Mouse (Mus musculus): ENCODE data around the gene Ppil6. TPM values are rescaled to one million over a fixed set of nuclear protein-coding genes. Genes with fewer than 3 reads are reported as not detected.

Ppil6 gene
- polyA plus RNA-seq, 1 experiment from 2014 or later, result 3.3 TPM

- peak within 1 kb of the TSS; percentile 56 for H3K9ac ChIP-seq (ENCODE audit: low read depth, low read length)
- H3K9me3 ChIP-seq (replicated peaks; ENCODE audit: low read length), result no peaks in the 10 kb centered on the region
- WGBS, result under 1% methylated on average over 35 of the region's 35 CpGs
- ATAC-seq (replicated peaks; ENCODE audit: low FRiP score, low read depth) (peak; percentile 65), DNase-seq (ENCODE audit: low spot score) (peak; percentile 70)
- no peak for TF ChIP-seq CTCF (IDR thresholded peaks at IDR 0.05; ENCODE audit: low read depth)
- peak within 1 kb of the TSS; percentile 72 for H3K4me2 ChIP-seq (ENCODE audit: low read length)
- peak within 1 kb of the TSS; percentile 54 for H3K4me3 ChIP-seq (replicated peaks; ENCODE audit: low read depth, low read length)
- H3K27me3 ChIP-seq (ENCODE audit: insufficient read depth, low read length), result no peaks in the 10 kb centered on the region
- peaks cover 9% of the 10 kb centered on the region for H3K4me1 ChIP-seq (replicated peaks; ENCODE audit: insufficient read depth, low read length)
- no peaks in the 10 kb centered on the region for H3K36me3 ChIP-seq (ENCODE audit: insufficient read depth, low read length)
- H3K27ac ChIP-seq, result peak within 1 kb of the TSS; percentile 73
These were observed 13.8 kb upstream of the Ppil6 start, which contains the start of gene Mical1 for GRCm38 (mm10) chr10:41476171-41477017. Gene Mical1 (plus strand): TSS chr10:41476314.

GRCm38 (mm10) chr10:41477018-41477277, 13.3 kb upstream of the Ppil6 start:
- H3K4me3 ChIP-seq (replicated peaks; ENCODE audit: low read depth, low read length), result peak overlapping the region; percentile 54
- H3K4me1 ChIP-seq (replicated peaks; ENCODE audit: insufficient read depth, low read length), result peaks cover 9% of the 10 kb centered on the region

GRCm38 (mm10) chr10:41477278-41478181, 12.7 kb upstream of the Ppil6 start:
- no peak for TF ChIP-seq CTCF (IDR thresholded peaks at IDR 0.05; ENCODE audit: low read depth)
- Histone ChIP-seq H3K9me3 (replicated peaks; ENCODE audit: low read length) (no peaks in the 10 kb centered on the region), H3K9ac (ENCODE audit: low read depth, low read length) (peak overlapping the region; percentile 56; the same call in 1 of the 2 replicates), H3K4me1 (replicated peaks; ENCODE audit: insufficient read depth, low read length) (peaks cover 9% of the 10 kb centered on the region), H3K36me3 (ENCODE audit: insufficient read depth, low read length) (no peaks in the 10 kb centered on the region), H3K27ac (peak overlapping the region; percentile 73), H3K4me3 (replicated peaks; ENCODE audit: low read depth, low read length) (peak overlapping the region; percentile 54), H3K27me3 (ENCODE audit: insufficient read depth, low read length) (no peaks in the 10 kb centered on the region), H3K4me2 (ENCODE audit: low read length) (peak overlapping the region; percentile 72)
- WGBS, result 5% methylated on average over 20 of the region's 20 CpGs
- DNase-seq (ENCODE audit: low spot score) (peak; percentile 93), ATAC-seq (replicated peaks; ENCODE audit: low FRiP score, low read depth) (peak; percentile 73)

More at GRCm38 (mm10) chr10:41477018-41477277, 13.3 kb upstream of the Ppil6 start:
- Histone ChIP-seq H3K9me3 (replicated peaks; ENCODE audit: low read length) (no peaks in the 10 kb centered on the region), H3K4me2 (ENCODE audit: low read length) (peak overlapping the region; percentile 72), H3K27ac (peak overlapping the region; percentile 73), H3K27me3 (ENCODE audit: insufficient read depth, low read length) (no peaks in the 10 kb centered on the region), H3K36me3 (ENCODE audit: insufficient read depth, low read length) (no peaks in the 10 kb centered on the region), H3K9ac (ENCODE audit: low read depth, low read length) (peak overlapping the region; percentile 56)
- DNase-seq (ENCODE audit: low spot score) (peak; percentile 58), ATAC-seq (replicated peaks; ENCODE audit: low FRiP score, low read depth) (no peak)
- WGBS, result 1% methylated on average over 9 of the region's 9 CpGs
- no peak for TF ChIP-seq CTCF (IDR thresholded peaks at IDR 0.05; ENCODE audit: low read depth)

- WGBS, result 87% methylated on average over 3 of the region's 3 CpGs
- Histone ChIP-seq H3K27ac (no peak overlapping the region), H3K9ac (ENCODE audit: low read depth, low read length) (no peak overlapping the region), H3K27me3 (ENCODE audit: insufficient read depth, low read length) (no peaks in the 10 kb centered on the region), H3K9me3 (replicated peaks; ENCODE audit: low read length) (no peaks in the 10 kb centered on the region), H3K4me3 (replicated peaks; ENCODE audit: low read depth, low read length) (no peak overlapping the region), H3K4me1 (replicated peaks; ENCODE audit: insufficient read depth, low read length) (peaks cover 9% of the 10 kb centered on the region), H3K36me3 (ENCODE audit: insufficient read depth, low read length) (peaks cover 12% of the 10 kb centered on the region; the same call in 1 of the 2 replicates), H3K4me2 (ENCODE audit: low read length) (no peak overlapping the region)
- DNase-seq (ENCODE audit: low spot score) (no peak), ATAC-seq (replicated peaks; ENCODE audit: low FRiP score, low read depth) (no peak)
- no peak for TF ChIP-seq CTCF (IDR thresholded peaks at IDR 0.05; ENCODE audit: low read depth)
These were observed 10.3 kb upstream of the Ppil6 start for GRCm38 (mm10) chr10:41479961-41480360.

GRCm38 (mm10) chr10:41480938-41481880, 9.0 kb upstream of the Ppil6 start:
- no peak for TF ChIP-seq CTCF (IDR thresholded peaks at IDR 0.05; ENCODE audit: low read depth)
- Histone ChIP-seq H3K27ac (no peak overlapping the region), H3K9me3 (replicated peaks; ENCODE audit: low read length) (no peaks in the 10 kb centered on the region), H3K4me3 (replicated peaks; ENCODE audit: low read depth, low read length) (no peak overlapping the region), H3K4me2 (ENCODE audit: low read length) (no peak overlapping the region), H3K36me3 (ENCODE audit: insufficient read depth, low read length) (peaks cover 21% of the 10 kb centered on the region; the same call in 1 of the 2 replicates), H3K9ac (ENCODE audit: low read depth, low read length) (no peak overlapping the region), H3K4me1 (replicated peaks; ENCODE audit: insufficient read depth, low read length) (peaks cover 4% of the 10 kb centered on the region), H3K27me3 (ENCODE audit: insufficient read depth, low read length) (no peaks in the 10 kb centered on the region)
- 75% methylated on average over 33 of the region's 33 CpGs for WGBS
- no peak for DNase-seq (ENCODE audit: low spot score)
- no peak for ATAC-seq (replicated peaks; ENCODE audit: low FRiP score, low read depth)
